Mouse (Mus musculus) small intestine, adult 2 months (tissue): ENCODE measurements around the gene Rassf8.

ENCODE experiments used
- CTCF ChIP-seq: fragments of 200-500 bp; IDR thresholded peaks from 2 replicates; pipeline ENCODE4 v1.5.1; 2012; ENCODE audit warnings: low read depth, mild to moderate bottlenecking, control low read depth, inconsistent platforms, low read length, moderate library complexity, mixed read lengths; ENCODE audit not compliant: insufficient replicate concordance, insufficient read length; ENCODE audit errors: extremely low read depth
- POLR2A ChIP-seq: fragments of 200-500 bp; IDR thresholded peaks from 2 replicates; pipeline ENCODE4 v1.6.1; 2012; ENCODE audit warnings: low read depth, mild to moderate bottlenecking, control low read depth, inconsistent platforms, low read length, moderate library complexity

DNA sequence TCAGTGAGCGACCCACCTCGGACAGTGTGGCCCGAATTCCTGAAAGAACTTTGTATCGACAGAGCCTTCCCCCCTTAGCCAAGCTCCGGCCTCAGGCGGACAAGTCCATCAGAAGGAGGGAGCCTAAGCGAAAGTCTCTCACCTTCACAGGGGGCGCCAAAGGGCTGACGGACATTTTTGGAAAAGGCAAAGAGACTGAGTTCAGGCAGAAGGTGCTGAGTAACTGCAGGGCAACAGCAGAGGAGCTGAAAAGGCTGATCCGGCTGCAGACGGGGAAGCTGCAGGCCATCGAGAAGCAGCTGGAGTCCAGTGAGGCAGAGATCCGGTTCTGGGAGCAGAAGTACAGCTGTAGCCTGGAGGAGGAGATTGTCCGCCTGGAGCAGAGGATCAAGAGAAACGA lies 68.7 kb downstream of the Rassf8 start:
- no peak for TF ChIP-seq CTCF
- TF ChIP-seq POLR2A: no peak
